Mouse (Mus musculus) left cerebral cortex, adult 11 months (tissue): ENCODE measurements around the gene Gm10382.
"Not testable (repeated sequence)": the region's sequence is repeated elsewhere in the genome, so short reads cannot be mapped to it uniquely, and the experiment has no call there.

Source experiments
- DNase-seq: peaks from one replicate; pipeline ENCODE4 v3.0.0; 2022; ENCODE audit warnings: low spot score

Gm10382 gene

GRCm38 (mm10) chr5:125370950-125371693 is 18.0 kb upstream of the Gm10382 start:
- no peak for DNase-seq

- DNase-seq = no peak
Measured at GRCm38 (mm10) chr5:125372027-125372426, 17.1 kb upstream of the Gm10382 start.

GRCm38 (mm10) chr5:125375871-125376270 is 13.3 kb upstream of the Gm10382 start:
- DNase-seq = no peak

GRCm38 (mm10) chr5:125377214-125377613 is 11.9 kb upstream of the Gm10382 start:
- no peak for DNase-seq

- no peak for DNase-seq
Measured at GRCm38 (mm10) chr5:125378919-125379318, 10.2 kb upstream of the Gm10382 start.

GRCm38 (mm10) chr5:125381954-125382672 is 7.0 kb upstream of the Gm10382 start:
- DNase-seq = no peak

GRCm38 (mm10) chr5:125382673-125383558 is 6.2 kb upstream of the Gm10382 start:
- no peak for DNase-seq

GRCm38 (mm10) chr5:125383637-125384420 is 5.3 kb upstream of the Gm10382 start:
- DNase-seq = no peak

- no peak for DNase-seq
Measured at GRCm38 (mm10) chr5:125384512-125385214, 4.5 kb upstream of the Gm10382 start.

GRCm38 (mm10) chr5:125385215-125385940 is 3.7 kb upstream of the Gm10382 start:
- no peak for DNase-seq

- not testable (repeated sequence) for DNase-seq
Measured at GRCm38 (mm10) chr5:125387295-125387694, 1.8 kb upstream of the Gm10382 start.

GRCm38 (mm10) chr5:125388358-125389092 is 597 bp upstream of the Gm10382 start:
- no peak for DNase-seq

GRCm38 (mm10) chr5:125389579-125390441 is 688 bp downstream of the Gm10382 start, which contains the start of gene Ubc:
Ubc (minus strand) TSS chr5:125390202.
- DNase-seq = peak; percentile 84

- DNase-seq = no peak
Measured at GRCm38 (mm10) chr5:125390906-125391477, 1.9 kb downstream of the Gm10382 start.

GRCm38 (mm10) chr5:125391609-125392008 is 2.5 kb downstream of the Gm10382 start:
- DNase-seq = peak; percentile 79

GRCm38 (mm10) chr5:125392176-125392575 is 3.1 kb downstream of the Gm10382 start:
- not testable (repeated sequence) for DNase-seq

GRCm38 (mm10) chr5:125392618-125392976 is 3.5 kb downstream of the Gm10382 start:
- DNase-seq = no peak

- peak; percentile 96 for DNase-seq
Measured at GRCm38 (mm10) chr5:125392977-125393621, 4.0 kb downstream of the Gm10382 start.
